Mouse (Mus musculus): ENCODE data around the gene Tmprss11c.
"Not testable (repeated sequence)": the region's sequence is repeated elsewhere in the genome, so short reads cannot be mapped to it uniquely, and the experiment has no call there.

Gene Tmprss11c

GRCm38 (mm10) chr5:86289208-86289607 is at the start of gene Tmprss11c:
TSS of gene Tmprss11c (minus strand) at chr5:86289308.
- DNase-seq (ENCODE audit: low spot score in 2 of 2) = no peak

- not testable (repeated sequence) for DNase-seq (ENCODE audit: low spot score in 2 of 2)
Measured at GRCm38 (mm10) chr5:86318018-86318956, 29.2 kb upstream of the Tmprss11c start.

- peak in 1 of 2 experiments; percentile 2 for DNase-seq (ENCODE audit: low spot score in 2 of 2)
Measured at GRCm38 (mm10) chr5:86306116-86306515, 17.0 kb upstream of the Tmprss11c start.

GRCm38 (mm10) chr5:86303877-86304276 is 14.8 kb upstream of the Tmprss11c start:
- no peak for DNase-seq (ENCODE audit: low spot score in 2 of 2)

DNA sequence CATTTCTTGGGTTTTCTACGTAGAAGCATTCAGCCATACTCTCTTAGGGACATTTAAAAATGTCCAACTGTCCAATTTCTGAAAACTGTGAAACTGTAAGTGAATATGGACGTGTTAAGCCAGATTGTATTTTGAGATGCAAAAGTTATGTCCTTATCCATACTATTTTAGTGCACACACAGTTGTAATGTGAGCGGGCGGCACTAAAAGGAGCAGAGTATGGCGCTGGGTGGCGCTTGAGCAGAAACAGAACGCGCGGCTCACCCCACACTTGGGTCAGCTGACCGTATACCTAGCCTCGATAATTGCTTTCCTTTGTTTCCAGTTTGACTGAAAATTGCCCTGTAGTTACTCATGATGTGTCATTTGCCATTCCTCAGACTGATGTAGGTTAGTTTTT is 42.5 kb downstream of the Tmprss11c start:
- no peak for DNase-seq (ENCODE audit: low spot score in 2 of 2)

GRCm38 (mm10) chr5:86244880-86245279 is 44.2 kb downstream of the Tmprss11c start:
- DNase-seq (ENCODE audit: low spot score in 2 of 2) = no peak

GRCm38 (mm10) chr5:86244275-86244674 is 44.8 kb downstream of the Tmprss11c start:
- DNase-seq (ENCODE audit: low spot score in 2 of 2) = no peak

GRCm38 (mm10) chr5:86227156-86227853 is 61.8 kb downstream of the Tmprss11c start:
- no peak for DNase-seq (ENCODE audit: low spot score in 2 of 2)

DNA sequence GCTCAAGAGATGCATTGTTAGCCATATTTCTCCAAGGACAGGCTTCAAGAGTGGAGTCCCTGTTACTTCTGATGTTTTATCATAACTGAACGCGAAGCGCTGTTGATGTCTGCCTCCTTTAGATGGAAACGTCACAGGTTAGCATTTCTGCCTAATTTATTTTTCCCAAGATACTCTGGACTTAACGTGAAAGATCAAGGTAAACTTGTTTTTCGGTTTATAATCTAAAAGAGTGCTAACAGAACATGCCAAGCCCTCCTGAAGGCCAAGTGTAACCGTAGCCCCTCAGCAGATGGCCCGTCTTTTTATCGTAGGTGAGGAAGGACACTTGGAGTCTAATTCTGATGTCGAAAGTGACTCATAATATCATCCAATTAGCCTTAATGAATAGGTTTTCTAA is 91.3 kb downstream of the Tmprss11c start, which contains the start of gene Gnrhr:
TSS of gene Gnrhr (minus strand) at position 101 of the 400 bp plus-strand sequence.
- no peak for DNase-seq (ENCODE audit: low spot score in 2 of 2)

DNA sequence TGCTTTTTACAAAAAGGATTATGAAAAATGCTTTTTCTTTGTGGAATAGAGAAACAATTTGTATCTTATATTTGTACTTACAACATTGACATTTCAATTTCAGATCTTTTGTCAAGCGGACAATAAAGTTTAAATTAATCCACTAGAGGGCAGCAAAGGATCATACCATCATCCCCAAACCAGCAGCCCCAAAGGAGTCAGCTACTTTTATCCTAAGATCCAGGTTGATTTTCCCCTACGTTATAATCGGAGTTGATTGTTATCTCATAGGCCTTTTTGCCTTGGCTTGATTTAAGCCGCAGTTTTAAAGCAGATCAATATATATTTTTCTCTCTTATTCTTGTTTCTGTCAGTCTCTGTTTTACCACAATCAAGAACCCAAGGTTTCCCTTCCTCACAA is 97.8 kb downstream of the Tmprss11c start:
- DNase-seq (ENCODE audit: low spot score in 2 of 2) = no peak

DNA sequence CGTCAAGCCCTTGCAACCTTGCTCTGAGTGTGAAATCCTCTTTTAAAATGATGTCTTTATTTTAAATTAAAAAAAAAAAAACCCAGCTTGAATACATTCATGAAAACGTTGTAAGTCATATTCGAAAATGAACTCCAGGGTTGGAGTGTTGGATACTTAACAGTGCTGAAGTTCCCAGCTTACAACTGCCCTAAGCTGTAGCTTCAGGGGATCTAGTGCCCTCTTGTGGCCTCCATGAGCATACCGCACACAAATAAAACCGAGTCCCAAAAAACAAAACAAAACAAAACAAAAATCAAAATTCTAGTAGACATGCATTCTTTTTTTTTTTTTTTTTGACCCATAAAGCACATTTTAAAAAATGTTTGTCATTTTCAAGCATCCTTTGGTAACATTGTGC is 98.3 kb downstream of the Tmprss11c start:
- no peak for DNase-seq (ENCODE audit: low spot score in 2 of 2)

DNA sequence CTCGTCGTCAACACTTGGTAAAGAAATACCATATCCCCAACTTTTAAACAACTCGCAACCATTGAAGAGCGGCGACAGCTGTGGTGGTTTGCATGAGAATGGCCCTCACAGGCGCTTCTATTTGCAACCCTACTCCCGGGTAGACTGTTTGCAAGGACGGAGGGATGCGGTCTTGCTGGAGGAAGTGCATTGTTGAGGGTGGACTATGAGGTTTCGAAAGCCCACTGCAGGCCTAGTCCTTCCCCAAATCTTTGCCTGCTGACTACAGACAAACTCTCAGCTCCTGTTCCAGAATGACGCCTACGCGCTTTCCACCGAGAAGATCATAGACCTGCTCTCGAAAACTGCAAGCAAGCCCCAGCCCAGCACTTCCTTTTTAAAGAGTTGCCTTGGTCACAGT is 98.8 kb downstream of the Tmprss11c start:
- DNase-seq (ENCODE audit: low spot score in 2 of 2) = no peak

- DNase-seq (ENCODE audit: low spot score in 2 of 2) = no peak
Measured at GRCm38 (mm10) chr5:86187441-86187840, 101.7 kb downstream of the Tmprss11c start.
